Mouse (Mus musculus): Measurements from ENCODE around the gene Galnt17. TPM values are rescaled to one million over a fixed set of nuclear protein-coding genes. Genes with fewer than 3 reads are reported as not detected.
A peak's percentile ranks its signal among the peaks of the same experiment; 100 is the strongest.

Gene Galnt17
- total and polyA plus RNA-seq, 2 experiments = 0.01 to 0.09 TPM

DNA sequence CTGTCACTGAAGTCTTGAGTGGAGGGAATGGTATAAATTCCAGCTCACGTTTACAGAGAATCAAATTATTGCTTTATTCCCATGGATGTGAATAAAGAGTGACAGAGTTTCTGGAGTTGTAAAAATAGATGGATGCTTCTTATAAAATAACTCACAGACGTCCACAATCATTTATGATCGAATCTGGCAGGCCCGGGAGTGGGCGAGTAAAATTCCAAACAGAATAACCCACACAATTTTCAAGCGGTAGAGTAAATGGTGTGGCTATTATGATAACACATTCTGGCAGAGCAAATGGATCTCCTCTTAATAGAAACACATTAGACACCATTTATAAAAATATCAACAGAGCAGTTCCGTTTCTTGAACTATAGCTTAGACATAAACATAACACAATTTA, 355.9 kb downstream of the Galnt17 start:
- no peak overlapping the region for H3K4me3 ChIP-seq (ENCODE audit: insufficient read depth, low read depth, low read length)
- no peaks in the 10 kb centered on the region for H3K36me3 ChIP-seq (ENCODE audit: control insufficient read depth, insufficient read depth, low read length)
- WGBS = 83% methylated on average over 7 of the region's 7 CpGs
- H3K27ac ChIP-seq (replicated peaks; ENCODE audit: insufficient read depth, low read depth, low read length) = no peak overlapping the region
- H3K9ac ChIP-seq (ENCODE audit: low read depth, low read length) = no peak overlapping the region
- H3K27me3 ChIP-seq (ENCODE audit: control insufficient read depth, insufficient read depth, low read length) = no peaks in the 10 kb centered on the region; the same call in 1 of the 2 replicates
- TF ChIP-seq POLR2A (IDR thresholded peaks at IDR 0.05; ENCODE audit: extremely low read depth, insufficient read depth, low read length) (no peak), CTCF (IDR thresholded peaks at IDR 0.05; ENCODE audit: low read depth, low read length) (no peak)
- no peaks in the 10 kb centered on the region for H3K4me1 ChIP-seq (ENCODE audit: control insufficient read depth, insufficient read depth, low read length)
- no peak for DNase-seq (ENCODE audit: extremely low read depth, low read depth, low spot score)
- H3K79me2 ChIP-seq (ENCODE audit: control insufficient read depth, insufficient read depth, low read length) = no peaks in the 10 kb centered on the region

DNA sequence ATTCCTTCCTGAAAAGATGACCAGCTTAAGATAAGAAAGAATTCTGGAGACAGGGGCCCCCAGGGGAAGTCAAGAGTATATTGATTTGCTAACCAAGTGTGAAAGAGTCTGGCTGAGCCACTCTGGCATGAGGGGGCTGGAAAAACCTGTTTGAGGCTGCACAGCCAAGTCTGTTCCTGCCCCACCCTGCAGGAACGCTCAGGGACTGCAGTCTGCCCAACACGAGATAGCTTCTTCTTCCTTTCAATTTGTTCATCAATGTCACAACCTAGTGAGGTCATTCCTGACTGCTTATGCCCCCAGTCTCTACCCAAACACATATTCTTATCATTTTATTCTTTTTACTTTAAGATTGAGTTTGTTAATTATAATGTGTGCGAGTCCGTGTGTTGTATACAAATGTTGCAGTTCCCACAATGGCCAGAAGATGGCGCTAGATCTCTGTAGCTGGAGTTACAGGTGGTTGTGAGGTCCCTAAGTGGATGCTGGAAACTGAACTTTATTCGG, 357.4 kb downstream of the Galnt17 start:
- DNase-seq (ENCODE audit: extremely low read depth, low read depth, low spot score) = peak; percentile 6
- Histone ChIP-seq H3K79me2 (ENCODE audit: control insufficient read depth, insufficient read depth, low read length) (no peaks in the 10 kb centered on the region), H3K27me3 (ENCODE audit: control insufficient read depth, insufficient read depth, low read length) (no peaks in the 10 kb centered on the region; the same call in 1 of the 2 replicates), H3K27ac (replicated peaks; ENCODE audit: insufficient read depth, low read depth, low read length) (no peak overlapping the region), H3K9ac (ENCODE audit: low read depth, low read length) (no peak overlapping the region), H3K4me1 (ENCODE audit: control insufficient read depth, insufficient read depth, low read length) (no peaks in the 10 kb centered on the region), H3K4me3 (ENCODE audit: insufficient read depth, low read depth, low read length) (no peak overlapping the region), H3K36me3 (ENCODE audit: control insufficient read depth, insufficient read depth, low read length) (no peaks in the 10 kb centered on the region)
- peak; percentile 27; the same call in 1 of the 2 replicates for TF ChIP-seq CTCF (IDR thresholded peaks at IDR 0.05; ENCODE audit: low read depth, low read length)
- TF ChIP-seq POLR2A (IDR thresholded peaks at IDR 0.05; ENCODE audit: extremely low read depth, insufficient read depth, low read length) = no peak
- WGBS = 40% methylated on average over 6 of the region's 6 CpGs

DNA sequence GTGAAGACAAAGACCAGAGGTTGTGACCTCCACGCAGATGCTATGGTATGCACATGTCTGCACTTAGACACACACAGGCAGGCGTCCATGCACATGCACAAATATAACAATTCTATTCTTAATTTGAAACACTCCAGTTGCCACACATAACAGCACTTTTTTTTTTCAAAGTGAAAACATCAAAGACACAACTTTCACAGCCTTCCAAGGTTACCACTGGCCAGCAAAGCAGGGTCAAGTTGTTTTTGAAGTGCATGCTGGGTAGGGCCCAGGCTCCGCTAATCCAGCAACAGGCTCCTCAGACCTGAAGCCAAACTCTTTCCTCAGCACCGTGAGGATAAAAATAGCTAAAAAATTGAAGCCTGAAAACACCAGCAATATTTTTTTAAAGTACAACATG, 357.9 kb downstream of the Galnt17 start:
- Histone ChIP-seq H3K27ac (replicated peaks; ENCODE audit: insufficient read depth, low read depth, low read length) (no peak overlapping the region), H3K79me2 (ENCODE audit: control insufficient read depth, insufficient read depth, low read length) (no peaks in the 10 kb centered on the region), H3K27me3 (ENCODE audit: control insufficient read depth, insufficient read depth, low read length) (no peaks in the 10 kb centered on the region; the same call in 1 of the 2 replicates), H3K36me3 (ENCODE audit: control insufficient read depth, insufficient read depth, low read length) (no peaks in the 10 kb centered on the region), H3K4me1 (ENCODE audit: control insufficient read depth, insufficient read depth, low read length) (no peaks in the 10 kb centered on the region), H3K9ac (ENCODE audit: low read depth, low read length) (no peak overlapping the region), H3K4me3 (ENCODE audit: insufficient read depth, low read depth, low read length) (no peak overlapping the region)
- DNase-seq (ENCODE audit: extremely low read depth, low read depth, low spot score) = no peak
- TF ChIP-seq POLR2A (IDR thresholded peaks at IDR 0.05; ENCODE audit: extremely low read depth, insufficient read depth, low read length) = no peak
- no peak for TF ChIP-seq CTCF (IDR thresholded peaks at IDR 0.05; ENCODE audit: low read depth, low read length)
- WGBS = 70% methylated on average over 4 of the region's 4 CpGs

DNA sequence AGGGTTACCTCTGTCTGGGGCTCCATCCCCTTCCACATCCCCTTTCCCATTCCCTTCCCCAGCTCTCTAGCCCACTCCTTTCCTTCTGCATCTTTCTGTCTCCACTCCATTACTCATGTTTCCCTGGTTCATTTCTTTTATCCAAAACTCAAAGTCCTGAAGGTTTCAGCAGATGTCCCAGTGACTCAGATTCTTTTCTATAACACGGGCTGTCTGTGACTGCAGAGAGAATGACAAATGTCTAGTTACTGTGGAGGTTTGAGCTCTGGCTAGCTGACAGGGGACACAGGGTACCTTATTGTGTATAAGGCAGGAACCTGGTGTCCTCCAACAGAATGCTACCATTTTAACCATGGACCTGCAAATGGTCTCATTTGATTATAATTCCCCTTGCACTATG, 358.6 kb downstream of the Galnt17 start:
- TF ChIP-seq POLR2A (IDR thresholded peaks at IDR 0.05; ENCODE audit: extremely low read depth, insufficient read depth, low read length) (no peak), CTCF (IDR thresholded peaks at IDR 0.05; ENCODE audit: low read depth, low read length) (no peak)

DNA sequence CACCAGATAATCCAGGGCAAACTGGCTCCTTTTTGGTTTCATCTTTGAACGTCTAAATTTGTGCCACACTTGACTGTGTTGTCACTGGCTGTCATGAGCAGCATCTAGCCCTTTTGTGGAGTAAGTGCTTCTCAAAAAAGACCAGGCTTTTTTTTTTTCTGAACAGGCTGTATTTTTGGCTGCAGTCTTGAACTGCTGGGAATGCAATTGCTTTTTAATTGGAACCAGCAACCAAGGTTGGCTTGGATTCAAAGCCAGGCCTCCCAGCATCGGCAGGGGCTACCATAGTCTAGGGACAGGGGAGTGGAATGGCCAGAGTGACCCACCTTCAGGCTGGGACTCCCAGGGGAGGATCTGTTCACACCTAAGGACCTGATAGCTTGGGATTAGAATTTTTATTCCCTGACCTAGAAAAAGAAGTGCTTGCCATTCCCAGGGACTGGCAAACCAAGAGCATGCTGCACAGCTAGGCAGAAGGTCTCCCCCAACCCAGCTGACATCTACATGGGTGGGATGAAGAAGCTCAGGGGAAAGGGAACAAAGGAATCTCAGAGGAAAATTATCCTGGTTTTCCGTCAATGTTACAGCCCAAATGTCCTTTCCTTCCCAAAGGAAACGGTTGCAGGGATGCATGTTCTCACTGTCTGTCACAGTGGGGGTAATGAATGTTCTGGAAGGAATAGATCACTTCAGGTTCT, 369.2 kb downstream of the Galnt17 start:
- H3K36me3 ChIP-seq (ENCODE audit: control insufficient read depth, insufficient read depth, low read length) = no peaks in the 10 kb centered on the region
- DNase-seq (ENCODE audit: extremely low read depth, low read depth, low spot score) = no peak
- no peak overlapping the region for H3K27ac ChIP-seq (replicated peaks; ENCODE audit: insufficient read depth, low read depth, low read length)
- no peaks in the 10 kb centered on the region for H3K4me1 ChIP-seq (ENCODE audit: control insufficient read depth, insufficient read depth, low read length)
- TF ChIP-seq CTCF (IDR thresholded peaks at IDR 0.05; ENCODE audit: low read depth, low read length) = no peak
- TF ChIP-seq POLR2A (IDR thresholded peaks at IDR 0.05; ENCODE audit: extremely low read depth, insufficient read depth, low read length) = no peak
- no peak overlapping the region for H3K9ac ChIP-seq (ENCODE audit: low read depth, low read length)
- WGBS = 64% methylated on average over 4 of the region's 4 CpGs
- no peaks in the 10 kb centered on the region for H3K79me2 ChIP-seq (ENCODE audit: control insufficient read depth, insufficient read depth, low read length)
- no peak overlapping the region for H3K4me3 ChIP-seq (ENCODE audit: insufficient read depth, low read depth, low read length)
- no peaks in the 10 kb centered on the region for H3K27me3 ChIP-seq (ENCODE audit: control insufficient read depth, insufficient read depth, low read length)

More for the DNA sequence above, 358.6 kb downstream of the Galnt17 start:
- H3K4me3 ChIP-seq (ENCODE audit: insufficient read depth, low read depth, low read length) = no peak overlapping the region
- no peak overlapping the region for H3K9ac ChIP-seq (ENCODE audit: low read depth, low read length)
- no peaks in the 10 kb centered on the region for H3K79me2 ChIP-seq (ENCODE audit: control insufficient read depth, insufficient read depth, low read length)
- no peaks in the 10 kb centered on the region for H3K4me1 ChIP-seq (ENCODE audit: control insufficient read depth, insufficient read depth, low read length)
- H3K36me3 ChIP-seq (ENCODE audit: control insufficient read depth, insufficient read depth, low read length) = no peaks in the 10 kb centered on the region
- H3K27me3 ChIP-seq (ENCODE audit: control insufficient read depth, insufficient read depth, low read length) = no peaks in the 10 kb centered on the region; the same call in 1 of the 2 replicates
- 64% methylated on average over 1 of the region's 1 CpGs for WGBS
- DNase-seq (ENCODE audit: extremely low read depth, low read depth, low spot score) = no peak
- no peak overlapping the region for H3K27ac ChIP-seq (replicated peaks; ENCODE audit: insufficient read depth, low read depth, low read length)

DNA sequence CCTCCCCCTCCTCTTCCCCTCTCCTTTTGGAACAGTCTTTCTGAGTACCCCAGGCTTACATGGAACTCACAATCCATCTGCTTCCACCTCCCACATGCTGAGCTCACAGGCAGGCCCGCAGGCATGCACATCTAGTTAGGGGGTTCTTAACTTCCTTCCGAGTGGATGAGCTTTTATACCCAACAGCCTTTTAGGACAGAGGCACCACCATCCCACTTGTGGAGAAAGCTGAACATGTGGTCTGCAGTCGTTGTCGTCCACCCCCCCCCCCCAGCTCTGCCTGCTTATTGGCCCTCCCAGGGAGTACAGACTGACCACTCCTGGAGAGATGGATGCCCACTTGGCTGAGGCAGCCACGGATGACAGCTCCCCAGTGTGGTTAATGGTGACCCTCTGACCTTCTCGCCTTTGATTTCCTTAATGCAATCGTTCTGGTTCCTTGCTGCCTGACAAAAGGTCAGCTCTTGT, 370.0 kb downstream of the Galnt17 start:
- Histone ChIP-seq H3K27ac (replicated peaks; ENCODE audit: insufficient read depth, low read depth, low read length) (no peak overlapping the region), H3K36me3 (ENCODE audit: control insufficient read depth, insufficient read depth, low read length) (no peaks in the 10 kb centered on the region), H3K27me3 (ENCODE audit: control insufficient read depth, insufficient read depth, low read length) (no peaks in the 10 kb centered on the region), H3K4me1 (ENCODE audit: control insufficient read depth, insufficient read depth, low read length) (no peaks in the 10 kb centered on the region), H3K4me3 (ENCODE audit: insufficient read depth, low read depth, low read length) (no peak overlapping the region), H3K79me2 (ENCODE audit: control insufficient read depth, insufficient read depth, low read length) (no peaks in the 10 kb centered on the region), H3K9ac (ENCODE audit: low read depth, low read length) (no peak overlapping the region)
- TF ChIP-seq CTCF (IDR thresholded peaks at IDR 0.05; ENCODE audit: low read depth, low read length) = no peak
- no peak for TF ChIP-seq POLR2A (IDR thresholded peaks at IDR 0.05; ENCODE audit: extremely low read depth, insufficient read depth, low read length)
- DNase-seq (ENCODE audit: extremely low read depth, low read depth, low spot score) = no peak
- WGBS = 18% methylated on average over 7 of the region's 7 CpGs

Measured in liver, adult 2 months (tissue).